Mouse (Mus musculus) heart, postnatal 0 days (tissue): ENCODE results near the gene Marc2. TPM values are rescaled to one million over a fixed set of nuclear protein-coding genes. Genes with fewer than 3 reads are reported as not detected.

Experiments
- ATAC-seq: fragments of 200-750 bp; cut with Nextera tagmentation; 2 replicates; pipeline ENCODE4 v1.8.0; 2017; ENCODE audit warnings: low read depth, moderate number of reproducible peaks, moderate library complexity; ENCODE audit not compliant: insufficient read depth
- DNase-seq: peaks from one replicate; pipeline ENCODE4 v3.0.0-alpha.2; 2016; ENCODE audit warnings: low spot score
- H3K27ac ChIP-seq: fragments of 300-500 bp; sonication (generic); 2 replicates; pipeline ENCODE4 v1.5.1; 2014; ENCODE audit warnings: low read depth, mild to moderate bottlenecking
- H3K27me3 ChIP-seq: fragments of 300-500 bp; sonication (generic); 2 replicates; pipeline ENCODE4 v1.6.1; 2014; ENCODE audit warnings: low read length, mixed read lengths; ENCODE audit not compliant: control insufficient read depth, insufficient read depth
- H3K36me3 ChIP-seq: fragments of 300-500 bp; sonication (generic); replicated peaks from 2 replicates; pipeline ENCODE4 v1.6.1; 2014; ENCODE audit warnings: low read length, mixed read lengths; ENCODE audit not compliant: control insufficient read depth, insufficient read depth
- H3K4me1 ChIP-seq: fragments of 300-500 bp; sonication (generic); 2 replicates; pipeline ENCODE4 v1.6.1; 2014; ENCODE audit warnings: antibody characterized with exemption; ENCODE audit not compliant: control insufficient read depth, insufficient read depth
- H3K4me2 ChIP-seq: fragments of 300-500 bp; sonication (generic); 2 replicates; pipeline ENCODE4 v1.6.1; 2014; ENCODE audit warnings: low read depth, mild to moderate bottlenecking, low read length, moderate library complexity
- H3K4me3 ChIP-seq: fragments of 300-500 bp; sonication (generic); 2 replicates; pipeline ENCODE4 v1.5.1; 2014; ENCODE audit warnings: low read depth, low read length
- H3K9ac ChIP-seq: fragments of 300-500 bp; sonication (generic); replicated peaks from 2 replicates; pipeline ENCODE4 v1.6.1; 2014; ENCODE audit warnings: low read depth, low read length, mixed read lengths
- H3K9me3 ChIP-seq: fragments of 300-500 bp; sonication (generic); replicated peaks from 2 replicates; pipeline ENCODE4 v1.6.1; 2016; ENCODE audit warnings: low read length; ENCODE audit not compliant: control insufficient read depth
- CTCF ChIP-seq: IDR thresholded peaks from 2 replicates; pipeline ENCODE4 v1.5.1; 2016; ENCODE audit warnings: antibody characterized with exemption, control low read depth, low read depth
- EP300 ChIP-seq: IDR thresholded peaks from 2 replicates; pipeline ENCODE4 v1.6.1; 2016; ENCODE audit warnings: antibody characterized with exemption, low read depth
- WGBS: fragments of 180-500 bp; shearing (Covaris S2); extraction: QIAGEN DNeasy Blood & Tissue Kit; methylation state at CpG from one replicate; pipeline ENCODE4 v1.1.7; 2014; 5-methylcytosine and 5-hydroxymethylcytosine counted together
- polyA plus RNA-seq: library from polyadenylated mRNA; unstranded; fragments of >200 nt; fragmentation: Nextera tagmentation; extraction: Ambion mirVana; gene quantifications from 2 replicates; pipeline ENCODE4 v1.2.1, GENCODE M21; 2015
- total RNA-seq: library from RNA; depleted of rRNA; stranded (reverse); fragments of >200 nt; gene quantifications from 2 replicates; pipeline ENCODE4 v1.2.3, GENCODE M21; 2014; ENCODE audit warnings: low replicate concordance

The Marc2 gene
- total and polyA plus RNA-seq, 2 experiments from 2014 or later = 90.0 to 135 TPM

DNA sequence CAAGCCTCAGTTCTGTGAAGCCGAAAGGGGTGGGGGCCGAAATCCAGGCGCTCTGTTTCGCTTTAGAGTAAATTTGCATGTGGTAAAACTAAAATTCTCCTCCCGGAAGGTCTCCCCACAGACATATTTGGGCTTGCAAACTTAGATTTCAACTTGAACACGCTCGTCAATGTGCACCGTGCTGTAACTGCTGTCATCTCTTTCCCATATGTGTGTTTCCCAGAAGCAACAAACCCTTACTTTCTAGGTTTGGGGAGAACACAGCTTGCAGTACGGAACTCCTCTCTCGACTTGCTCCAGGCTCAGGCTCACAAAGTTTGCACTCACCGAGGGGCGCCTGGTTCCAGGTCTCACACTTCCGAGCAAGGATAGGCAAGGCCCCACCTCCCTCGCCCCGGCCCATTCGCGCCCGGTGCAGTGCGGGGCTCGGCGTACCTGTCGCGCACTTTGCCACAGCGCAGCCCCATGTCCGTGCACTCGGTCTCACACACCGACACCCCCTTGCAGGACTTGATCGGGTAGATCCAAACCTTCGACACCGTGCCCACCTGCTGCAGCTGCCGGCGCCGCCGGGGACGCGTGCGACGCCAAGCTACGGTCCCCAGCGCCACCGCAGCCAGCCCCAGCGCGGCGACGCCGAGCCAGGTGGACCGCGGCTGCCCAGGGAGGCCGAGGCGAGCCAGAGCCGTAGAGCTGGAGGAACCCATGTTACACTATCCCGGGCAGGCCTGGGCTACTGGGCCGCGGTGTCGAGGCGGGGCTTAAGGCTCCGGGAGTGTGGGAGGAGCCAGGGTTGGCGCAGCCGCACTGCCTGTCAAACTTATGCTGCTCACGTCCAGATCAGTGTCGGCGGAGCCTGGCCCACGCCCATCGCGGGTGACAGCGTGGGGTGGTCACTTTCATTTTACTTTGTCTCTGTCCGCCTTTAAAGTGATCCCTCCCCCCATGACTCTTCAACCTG, 860 bp downstream of the Marc2 start:
- H3K4me3 ChIP-seq = peak overlapping the region; percentile 87
- no peak for TF ChIP-seq EP300
- TF ChIP-seq CTCF = no peak
- peak overlapping the region; percentile 70 for H3K9ac ChIP-seq
- H3K4me2 ChIP-seq = peak overlapping the region; percentile 97
- H3K4me1 ChIP-seq = peaks cover 18% of the 10 kb centered on the region
- ATAC-seq (peak; percentile 98), DNase-seq (peak; percentile 92)
- no peaks in the 10 kb centered on the region for H3K9me3 ChIP-seq
- no peaks in the 10 kb centered on the region for H3K27me3 ChIP-seq
- under 1% methylated on average over 67 of the region's 67 CpGs for whole genome bisulfite sequencing
- peaks cover 3% of the 10 kb centered on the region for H3K36me3 ChIP-seq
- H3K27ac ChIP-seq = peak overlapping the region; percentile 89

DNA sequence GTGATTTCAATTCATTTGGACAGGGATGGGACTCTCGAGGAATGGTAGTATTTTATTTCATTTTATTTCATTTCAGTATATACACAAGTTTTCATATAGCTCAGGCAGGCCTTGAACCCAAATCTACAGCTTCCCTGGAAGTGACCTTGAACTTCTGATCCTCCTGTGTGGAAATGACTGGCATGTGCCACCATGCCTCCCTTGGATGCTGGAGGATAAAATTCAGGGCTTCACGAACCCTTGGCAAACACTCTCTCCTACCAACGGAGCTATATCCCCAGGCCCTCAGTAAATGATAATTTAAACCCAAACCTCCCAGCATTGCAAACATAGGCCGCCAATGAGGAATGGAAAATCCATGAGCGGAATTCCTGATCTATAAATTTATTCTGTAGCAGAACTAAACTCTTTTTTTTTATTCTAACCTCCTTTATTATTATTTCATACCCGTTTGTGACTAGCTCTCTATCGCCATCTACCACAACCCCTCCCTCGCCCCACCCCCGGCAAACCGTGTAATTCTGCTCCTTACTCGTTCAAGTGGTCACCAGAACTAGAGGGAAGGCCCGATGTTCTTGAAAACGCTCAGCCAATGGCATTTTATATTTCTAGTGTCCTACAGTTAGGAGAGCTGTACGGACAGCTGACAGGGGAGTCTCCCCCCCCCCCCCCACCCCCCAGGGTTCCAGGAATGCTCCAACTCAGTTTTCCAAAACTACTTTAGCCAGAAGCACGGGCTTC, 1.8 kb downstream of the Marc2 start:
- no peaks in the 10 kb centered on the region for H3K27me3 ChIP-seq
- peak overlapping the region; percentile 87 for H3K4me3 ChIP-seq
- peak; percentile 58 for DNase-seq
- H3K9me3 ChIP-seq = no peaks in the 10 kb centered on the region
- peaks cover 18% of the 10 kb centered on the region for H3K4me1 ChIP-seq
- WGBS = 17% methylated on average over 15 of the region's 15 CpGs
- no peak for ATAC-seq
- peak overlapping the region; percentile 70 for H3K9ac ChIP-seq
- peak overlapping the region; percentile 89 for H3K27ac ChIP-seq
- TF ChIP-seq EP300 = no peak
- no peak for TF ChIP-seq CTCF
- H3K4me2 ChIP-seq = peak overlapping the region; percentile 97
- peaks cover 9% of the 10 kb centered on the region for H3K36me3 ChIP-seq

DNA sequence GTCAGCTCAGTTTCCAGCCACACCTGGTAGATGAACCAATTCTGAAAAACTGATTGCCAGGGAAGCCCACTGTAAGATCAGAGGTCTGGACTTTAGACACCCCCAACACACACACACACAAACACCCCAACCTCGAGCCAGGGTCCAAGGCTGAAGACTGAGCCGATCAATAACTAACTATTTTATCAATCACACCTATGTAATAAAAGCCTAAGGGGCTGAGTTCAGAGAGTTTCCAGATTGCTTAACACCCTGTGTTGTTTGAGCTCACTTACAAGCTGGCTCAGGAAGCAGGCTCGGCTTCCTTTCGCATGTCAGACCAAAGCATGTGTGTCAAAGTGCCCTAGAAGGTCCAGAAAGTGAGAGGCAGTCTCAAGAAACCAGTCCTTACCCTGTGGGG, 8.6 kb downstream of the Marc2 start:
- no peak overlapping the region for H3K4me3 ChIP-seq
- no peaks in the 10 kb centered on the region for H3K4me1 ChIP-seq
- no peak for ATAC-seq
- no peaks in the 10 kb centered on the region for H3K27me3 ChIP-seq
- peaks cover 48% of the 10 kb centered on the region for H3K36me3 ChIP-seq
- H3K9me3 ChIP-seq = no peaks in the 10 kb centered on the region
- no peak overlapping the region for H3K9ac ChIP-seq
- TF ChIP-seq EP300 (no peak), CTCF (no peak)
- H3K27ac ChIP-seq = no peak overlapping the region
- 82% methylated on average over 4 of the region's 4 CpGs for WGBS
- H3K4me2 ChIP-seq = no peak overlapping the region
- DNase-seq = no peak

DNA sequence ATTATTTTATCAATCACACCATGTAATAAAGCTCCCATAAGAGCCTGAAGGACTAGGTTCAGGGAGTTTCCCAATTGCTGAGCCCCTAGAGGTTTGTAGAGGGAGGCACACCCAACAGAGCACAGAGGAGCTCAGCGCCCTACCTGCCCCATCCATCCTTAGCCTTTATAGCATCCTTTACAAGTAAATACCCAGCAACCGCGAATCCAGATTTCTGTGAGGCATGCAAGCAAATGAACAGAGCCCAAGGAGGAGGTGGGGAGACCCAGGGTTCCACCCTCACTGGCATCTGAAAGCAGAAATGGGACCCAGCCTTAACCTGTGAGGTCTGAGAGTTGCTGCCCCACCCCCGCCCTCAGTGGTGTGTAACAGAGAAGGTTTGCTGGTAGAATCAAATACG, 9.9 kb downstream of the Marc2 start:
- no peak overlapping the region for H3K27ac ChIP-seq
- H3K4me2 ChIP-seq = no peak overlapping the region
- ATAC-seq (no peak), DNase-seq (no peak)
- peaks cover 61% of the 10 kb centered on the region for H3K36me3 ChIP-seq
- TF ChIP-seq CTCF (no peak), EP300 (no peak)
- WGBS = 87% methylated on average over 5 of the region's 5 CpGs
- H3K4me3 ChIP-seq = no peak overlapping the region
- no peak overlapping the region for H3K9ac ChIP-seq
- no peaks in the 10 kb centered on the region for H3K27me3 ChIP-seq
- no peaks in the 10 kb centered on the region for H3K9me3 ChIP-seq
- no peaks in the 10 kb centered on the region for H3K4me1 ChIP-seq

DNA sequence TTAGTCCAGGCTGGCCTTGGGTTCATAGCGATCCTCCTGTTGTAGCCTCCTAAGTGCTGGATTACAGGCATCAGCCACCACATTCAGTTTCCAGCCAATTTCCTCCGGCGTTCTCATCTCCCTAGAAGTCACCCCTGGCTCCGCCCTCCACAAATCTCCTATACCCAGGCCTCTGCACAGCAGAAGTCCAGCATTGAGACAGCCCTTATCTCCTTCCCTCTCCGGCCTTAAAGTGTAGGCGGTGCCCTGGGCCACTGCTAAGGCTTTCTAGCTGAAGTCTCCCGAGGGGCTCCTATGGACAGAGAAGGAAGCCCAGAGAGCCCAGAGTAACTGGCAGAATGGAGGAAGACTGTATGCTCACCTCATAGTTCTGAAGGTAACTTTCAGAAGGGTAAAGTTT, 12.8 kb downstream of the Marc2 start:
- Histone ChIP-seq H3K4me1 (no peaks in the 10 kb centered on the region), H3K9ac (no peak overlapping the region), H3K4me3 (no peak overlapping the region), H3K9me3 (no peaks in the 10 kb centered on the region), H3K27me3 (no peaks in the 10 kb centered on the region), H3K27ac (no peak overlapping the region), H3K4me2 (no peak overlapping the region), H3K36me3 (peaks cover 49% of the 10 kb centered on the region)
- no peak for DNase-seq
- no peak for TF ChIP-seq CTCF
- no peak for TF ChIP-seq EP300
- no peak for ATAC-seq
- WGBS = 68% methylated on average over 7 of the region's 7 CpGs
